Mouse (Mus musculus): Measurements from ENCODE around the gene Map7.

Map7 gene

DNA sequence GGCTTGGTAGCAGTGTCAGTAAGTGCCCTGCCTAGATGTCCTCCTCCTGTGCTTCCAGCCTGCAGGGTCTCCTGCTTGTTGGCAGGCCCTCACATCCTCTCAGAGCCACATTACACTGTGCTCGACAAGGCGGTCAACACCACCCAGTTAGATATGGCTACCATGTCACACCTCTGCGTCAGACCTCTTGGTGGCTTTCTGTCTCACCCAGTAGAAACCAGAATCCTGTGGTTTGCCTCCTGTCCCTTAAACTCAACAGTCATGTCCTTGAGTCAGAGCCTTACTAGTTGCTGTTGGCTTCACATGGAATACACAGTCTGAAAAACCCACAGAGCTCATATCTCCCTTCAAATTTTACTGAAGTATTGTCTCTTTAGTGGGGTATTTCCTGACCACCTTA lies 87.4 kb downstream of the Map7 start:
- no peak for DNase-seq

DNA sequence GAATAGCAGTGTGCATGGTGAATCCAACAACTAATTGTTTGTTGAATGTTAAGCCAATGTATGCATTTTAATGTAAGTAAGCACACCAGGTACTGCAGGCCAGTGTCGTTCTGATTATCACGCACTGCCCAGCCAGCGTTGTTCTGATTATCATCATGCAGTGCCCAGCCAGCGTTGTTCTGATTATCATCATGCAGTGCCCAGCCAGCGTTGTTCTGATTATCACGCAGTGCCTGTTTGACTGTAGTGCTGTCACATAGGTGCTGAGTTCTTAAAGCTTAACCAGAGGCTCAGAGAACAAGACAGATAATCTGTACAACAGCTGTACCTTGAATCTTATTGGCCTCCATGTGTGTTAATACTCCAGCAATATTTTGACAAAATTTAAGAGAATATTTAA lies 88.0 kb downstream of the Map7 start:
- DNase-seq, result no peak

DNA sequence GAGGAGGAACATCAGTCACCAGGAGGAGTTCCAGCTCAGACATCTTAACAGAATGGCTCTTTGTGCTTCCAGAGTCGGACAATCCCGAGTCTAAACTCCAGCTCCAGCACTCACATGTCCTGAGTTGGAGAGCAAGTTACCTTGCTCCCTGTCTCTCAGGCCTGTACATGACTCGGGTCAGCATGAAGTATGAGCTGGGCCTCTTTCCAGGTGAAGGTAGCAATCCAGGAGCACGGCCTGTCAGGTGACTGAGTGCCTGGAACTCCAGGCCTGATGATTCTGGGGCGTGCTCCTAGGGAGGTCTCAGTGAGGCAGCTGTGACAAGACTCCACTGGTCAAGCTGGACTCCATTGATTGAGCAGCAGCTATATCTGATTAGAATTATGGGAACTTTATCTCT lies 90.0 kb downstream of the Map7 start:
- DNase-seq, result no peak

DNA sequence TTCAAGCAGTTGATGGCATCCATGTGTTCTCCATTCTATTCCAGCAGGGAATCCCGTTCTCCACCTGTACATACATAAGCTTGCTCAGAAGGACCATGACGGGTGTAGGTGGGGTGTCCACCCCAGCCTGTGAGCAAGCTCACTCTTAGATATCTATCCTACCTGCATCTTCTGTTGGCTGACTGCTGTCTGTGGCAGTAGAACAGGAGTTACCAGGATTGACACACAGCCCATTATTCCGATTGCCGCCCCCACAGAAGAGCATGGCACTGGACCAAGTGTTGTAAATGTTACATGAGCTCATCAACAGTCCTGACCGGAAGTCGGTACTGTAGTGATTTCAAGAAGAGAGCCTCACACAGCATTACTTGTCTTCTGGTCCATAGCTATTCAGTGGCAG lies 92.6 kb downstream of the Map7 start:
- DNase-seq, result no peak

DNA sequence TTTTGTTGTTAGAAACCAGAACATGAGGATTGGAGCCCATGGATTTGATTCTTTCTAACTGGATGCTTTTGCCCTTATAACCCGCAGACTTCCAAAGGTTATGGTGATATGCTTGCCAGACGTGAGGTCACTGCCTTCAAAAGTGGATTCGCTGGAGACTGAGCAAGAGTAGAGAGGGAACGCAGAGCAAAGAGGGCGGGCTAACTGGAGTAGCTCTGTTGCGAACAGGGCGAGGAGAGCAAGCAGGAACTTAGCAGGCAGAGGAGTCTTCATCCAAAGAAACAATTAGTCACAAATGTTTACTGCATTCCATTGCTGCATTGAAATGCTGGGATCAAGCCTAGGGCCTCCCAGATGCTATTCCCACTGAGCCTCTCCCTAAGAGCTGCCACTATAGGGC lies 95.0 kb downstream of the Map7 start:
- DNase-seq, result no peak

DNA sequence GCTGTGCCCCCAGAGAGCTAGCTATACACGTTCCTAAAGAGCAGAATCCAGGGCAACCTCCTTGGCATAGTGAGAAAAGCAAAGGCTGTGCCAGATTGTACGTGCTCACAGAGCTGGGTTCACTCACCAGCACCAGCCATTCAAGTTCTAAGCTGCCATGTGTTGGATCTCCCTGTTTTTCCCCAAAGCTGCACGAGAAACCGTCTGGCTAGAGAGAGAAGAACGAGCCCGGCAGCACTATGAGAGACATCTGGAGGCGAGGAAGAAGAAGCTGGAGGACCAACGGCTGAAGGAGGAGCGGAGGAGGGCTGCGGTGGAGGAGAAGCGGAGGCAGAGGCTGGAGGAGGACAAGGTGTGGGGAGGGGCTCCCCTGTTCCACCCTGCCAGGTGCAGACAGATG lies 96.8 kb downstream of the Map7 start:
- no peak for DNase-seq

DNA sequence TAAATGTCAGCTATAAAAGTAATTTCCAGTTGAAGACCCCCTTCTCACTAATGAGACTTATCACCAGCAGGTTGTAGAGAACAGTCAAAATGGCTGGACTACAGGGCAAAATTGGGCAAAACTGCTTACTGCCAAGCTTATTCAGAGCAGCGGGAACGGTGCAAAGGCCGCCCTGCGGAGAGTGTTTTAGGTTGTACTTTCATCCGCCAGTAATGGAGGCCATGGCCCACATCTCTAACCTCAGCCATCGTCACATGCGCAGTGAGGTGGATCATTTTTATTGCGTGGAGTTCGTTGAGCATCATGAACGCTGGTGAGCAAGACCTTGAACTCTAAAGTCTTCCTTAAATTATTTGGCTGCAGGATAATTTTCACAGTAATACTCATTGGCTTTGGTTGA lies 100.8 kb downstream of the Map7 start:
- no peak for DNase-seq

DNA sequence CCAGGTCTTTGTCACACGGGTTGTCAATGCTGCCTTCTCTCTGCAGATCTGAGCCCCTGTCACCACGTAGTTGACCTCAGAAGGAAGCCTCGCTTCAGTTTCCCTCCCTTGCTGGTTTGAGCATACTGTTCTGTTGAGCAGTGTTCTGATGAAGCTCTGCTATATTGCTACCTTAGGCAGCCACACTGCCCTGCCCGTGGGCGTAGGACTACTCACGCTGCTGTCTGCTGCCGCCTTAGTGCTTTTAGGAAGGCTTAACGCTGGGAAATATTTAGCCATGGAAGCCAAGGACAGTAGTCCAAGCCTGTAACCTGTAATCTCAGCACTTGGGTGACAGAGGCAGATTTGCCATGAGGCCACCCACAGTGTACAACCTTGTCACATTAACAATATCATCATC lies 107.3 kb downstream of the Map7 start:
- DNase-seq, result no peak

DNA sequence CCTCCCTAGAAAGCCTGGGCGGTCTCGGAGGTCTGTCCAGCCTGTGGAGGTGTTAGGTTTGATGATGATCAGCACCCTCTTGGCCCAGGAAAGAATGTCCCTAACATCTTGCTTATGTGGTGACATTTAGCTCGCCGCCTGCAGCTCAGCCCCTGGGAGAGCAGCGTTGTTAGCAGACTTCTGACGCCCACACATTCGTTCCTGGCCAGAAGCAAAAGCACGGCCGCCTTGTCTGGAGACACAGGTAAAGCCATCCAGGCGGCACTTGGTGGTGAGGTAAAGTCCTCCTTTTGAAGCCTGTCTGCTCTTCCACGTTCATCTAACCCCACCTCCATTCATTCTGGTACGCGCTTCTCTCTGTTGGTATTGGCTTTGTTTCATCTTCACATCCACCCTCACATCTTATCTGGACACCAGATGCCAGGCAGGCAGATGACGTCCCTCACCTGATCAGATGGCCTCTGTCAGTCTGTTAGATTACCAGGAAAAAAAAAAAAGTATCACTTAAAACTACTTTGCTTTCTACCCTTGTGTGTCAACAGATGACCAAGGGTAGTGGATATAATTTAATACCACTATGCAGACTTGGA lies 108.9 kb downstream of the Map7 start:
- no peak for DNase-seq

DNA sequence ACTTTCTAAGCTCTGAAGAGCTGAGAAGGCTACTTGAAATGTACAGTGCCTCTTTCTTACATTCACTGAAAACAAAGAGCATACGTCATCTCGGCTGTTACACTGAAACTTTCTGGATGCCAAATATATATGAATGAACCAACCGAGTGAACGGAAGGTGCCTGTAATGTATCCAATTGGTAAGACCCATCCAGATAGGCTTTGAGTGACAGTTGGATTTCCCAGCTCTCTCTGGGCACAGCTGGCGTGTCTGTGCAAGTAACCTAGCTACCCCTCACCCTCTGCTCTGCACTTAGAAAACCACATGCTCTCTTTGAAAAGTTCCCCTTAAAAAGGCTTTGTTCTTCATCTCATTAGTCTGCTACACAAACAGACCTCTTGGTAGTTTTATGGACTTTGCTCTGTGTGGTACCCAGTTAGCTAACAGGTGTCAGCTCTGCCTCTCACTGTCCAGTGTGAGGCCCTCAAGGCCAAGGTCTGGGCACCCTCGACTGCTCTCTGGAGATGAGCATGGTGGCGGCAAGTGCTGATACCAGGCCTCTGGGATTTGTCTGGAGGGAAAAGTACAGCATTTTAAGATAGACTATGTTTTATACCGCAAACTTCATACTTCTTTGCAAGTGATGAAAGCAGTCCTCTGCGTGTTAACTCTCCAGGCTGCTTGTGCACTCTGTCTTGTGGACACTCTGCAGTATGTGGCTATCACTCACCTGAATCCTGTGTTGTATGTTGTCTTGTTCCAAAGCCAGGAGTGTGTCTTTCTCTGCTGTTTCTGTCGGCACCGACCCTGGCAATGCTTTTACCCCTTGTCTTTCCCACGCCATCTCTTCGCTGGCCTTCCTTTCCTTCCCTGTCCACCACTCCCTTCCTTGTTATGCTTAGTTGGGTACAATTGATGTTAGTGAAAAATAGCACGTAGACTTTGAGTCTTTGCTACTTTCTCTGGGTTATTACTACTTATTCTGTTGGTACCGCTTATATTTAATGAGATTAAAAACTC lies 109.8 kb downstream of the Map7 start:
- DNase-seq, result no peak

DNA sequence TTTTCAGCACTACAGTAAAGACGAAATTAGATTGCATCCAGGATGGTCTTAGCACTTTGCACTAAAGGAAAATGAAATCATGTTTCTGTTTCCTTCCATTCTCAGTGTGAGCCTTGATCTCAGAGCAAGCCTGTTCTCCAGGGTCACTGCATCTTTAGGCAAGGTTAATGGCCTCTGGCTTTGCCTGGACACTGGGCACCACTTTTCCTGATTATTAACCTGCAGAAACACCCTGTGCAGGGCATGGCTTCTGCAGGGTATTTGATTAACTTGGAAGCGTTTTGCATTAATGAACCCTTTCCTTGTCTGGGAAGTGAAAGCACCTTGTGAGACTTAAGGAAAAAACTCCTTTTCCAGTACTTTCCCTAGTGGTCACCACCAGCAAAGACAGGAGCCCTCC lies 111.2 kb downstream of the Map7 start:
- no peak for DNase-seq

DNA sequence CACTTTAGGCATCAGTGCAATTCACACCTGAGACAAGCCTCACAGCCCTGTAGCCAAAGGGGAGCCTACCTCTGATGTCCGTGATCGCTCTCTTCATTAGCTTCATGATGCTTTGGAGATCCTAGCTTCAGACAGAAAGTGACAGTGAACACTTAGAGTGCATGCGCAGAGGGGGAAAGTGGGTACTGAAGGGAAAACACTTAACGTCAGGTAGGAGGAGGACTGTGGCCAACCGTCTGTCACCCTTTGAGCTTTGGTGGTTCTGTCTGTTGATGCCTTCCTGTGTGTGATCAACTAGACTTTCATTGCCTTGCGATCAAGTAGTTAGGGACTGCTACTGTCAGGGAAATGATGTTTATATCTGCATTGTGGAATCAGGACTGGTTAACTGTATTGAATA lies 114.6 kb downstream of the Map7 start:
- DNase-seq, result no peak

DNA sequence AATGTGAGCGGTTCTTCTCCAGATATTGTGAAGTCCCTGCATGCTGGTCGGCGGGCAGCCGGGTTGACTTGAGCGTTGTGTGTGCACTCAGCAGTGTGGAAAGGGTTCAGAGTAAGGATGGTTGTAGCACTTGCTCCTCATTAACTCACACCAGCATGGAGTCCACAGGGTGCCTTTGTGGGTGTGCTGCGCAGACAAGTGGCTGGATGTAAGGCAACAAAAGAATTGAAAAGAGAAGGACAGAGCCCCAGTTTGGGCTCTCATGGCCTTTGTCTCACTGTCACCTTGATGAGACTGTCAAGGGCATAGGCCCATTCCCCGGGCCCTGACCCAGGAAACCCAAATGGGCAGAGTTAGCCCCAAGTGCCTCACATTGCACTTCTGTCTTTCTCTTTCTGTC lies 116.2 kb downstream of the Map7 start:
- DNase-seq, result no peak

DNA sequence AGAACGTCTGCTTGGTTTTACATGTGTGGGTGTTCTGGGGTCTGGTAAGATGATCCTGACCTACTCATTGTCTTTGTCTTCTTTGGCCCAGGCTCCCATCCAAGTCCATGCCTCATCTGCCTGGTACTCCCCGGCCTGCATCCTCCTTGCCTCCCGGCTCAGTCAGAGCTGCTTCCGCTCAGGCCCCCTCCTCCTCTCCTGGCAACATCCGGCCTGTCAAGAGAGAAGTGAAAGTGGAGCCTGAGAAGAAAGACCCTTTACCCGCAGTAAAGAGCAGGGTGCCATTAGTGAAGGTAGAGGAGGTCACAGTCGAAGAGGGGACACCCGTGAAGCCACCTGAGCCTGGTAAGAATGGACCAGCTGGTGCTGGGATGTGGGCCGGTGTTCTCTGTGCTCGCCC lies 118.8 kb downstream of the Map7 start:
- DNase-seq, result no peak

DNA sequence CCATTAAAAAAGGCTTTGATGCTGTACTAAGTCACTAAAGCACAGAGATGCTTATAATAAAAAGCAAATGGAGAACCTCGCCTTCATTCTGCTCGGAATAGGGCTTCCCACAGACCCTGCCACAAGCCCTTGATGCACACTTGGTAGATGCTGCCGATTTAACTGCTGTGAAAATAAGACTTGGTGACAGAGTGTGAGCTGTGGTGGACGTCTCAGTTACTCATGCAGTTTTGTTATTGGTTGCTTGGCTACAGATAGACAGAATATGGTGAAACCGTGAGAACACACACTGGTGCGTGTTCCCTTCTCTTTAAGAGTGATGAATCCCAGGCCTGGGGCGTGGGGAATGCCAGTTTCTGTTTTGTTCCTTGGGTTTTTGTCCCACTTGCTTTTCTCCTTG lies 120.7 kb downstream of the Map7 start:
- no peak for DNase-seq

DNA sequence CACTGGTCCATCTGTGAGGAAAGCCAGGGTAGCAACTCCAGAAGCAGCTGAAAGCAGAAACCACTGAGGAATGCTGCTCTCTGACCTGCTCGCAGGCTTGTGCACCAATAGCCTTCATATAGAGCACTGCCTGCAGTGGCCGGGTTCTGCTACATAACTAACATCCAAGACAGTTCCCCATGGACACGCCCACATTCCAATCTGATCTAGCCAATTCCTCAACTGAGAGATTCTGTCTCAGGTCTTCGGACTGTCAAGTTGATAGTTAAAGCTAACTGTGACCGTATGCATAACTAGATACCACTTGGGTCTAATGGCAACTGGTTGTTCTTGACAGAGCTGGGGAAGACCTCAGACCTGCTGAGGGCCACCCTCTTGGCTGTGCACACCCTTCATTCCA lies 124.1 kb downstream of the Map7 start:
- no peak for DNase-seq

DNA sequence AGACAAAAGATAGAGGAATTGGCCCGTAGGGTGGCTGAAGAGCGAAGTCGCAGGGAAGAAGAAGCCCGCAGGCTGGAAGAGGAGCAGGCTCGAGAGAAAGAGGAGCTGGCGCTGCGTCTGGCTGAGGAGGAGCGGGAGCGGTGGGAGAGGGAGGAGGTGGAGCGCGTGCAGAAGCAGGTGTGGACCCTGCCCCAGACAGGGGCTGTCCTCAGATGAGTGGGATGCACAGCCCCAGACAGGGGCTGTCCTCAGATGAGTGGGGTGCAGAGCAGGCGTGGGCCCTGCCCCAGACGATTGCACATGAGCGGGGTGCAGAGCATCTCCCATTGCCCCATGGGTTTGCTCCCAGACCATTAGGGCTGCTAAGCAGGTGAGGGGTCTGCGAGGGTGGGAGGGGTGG lies 125.0 kb downstream of the Map7 start:
- DNase-seq, result no peak

DNA sequence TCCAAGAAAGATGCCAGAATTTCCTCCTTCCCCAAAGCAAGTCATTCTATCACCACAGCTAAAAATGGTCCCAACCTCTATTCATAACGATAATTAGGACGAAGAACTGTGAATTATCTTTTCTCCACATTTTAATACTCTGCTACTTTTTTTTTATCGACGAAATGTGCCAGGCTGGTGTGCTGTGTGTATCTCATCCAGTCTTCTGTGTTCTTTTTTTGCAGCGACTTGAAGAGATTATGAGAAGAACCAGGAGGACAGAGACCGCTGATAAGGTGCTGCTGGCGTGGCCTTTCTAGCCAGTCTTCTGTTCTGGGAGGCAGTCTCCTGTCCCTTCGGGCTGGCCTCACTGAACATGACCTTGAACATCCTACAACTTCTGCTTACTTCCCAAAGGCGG lies 125.8 kb downstream of the Map7 start:
- no peak for DNase-seq

DNA sequence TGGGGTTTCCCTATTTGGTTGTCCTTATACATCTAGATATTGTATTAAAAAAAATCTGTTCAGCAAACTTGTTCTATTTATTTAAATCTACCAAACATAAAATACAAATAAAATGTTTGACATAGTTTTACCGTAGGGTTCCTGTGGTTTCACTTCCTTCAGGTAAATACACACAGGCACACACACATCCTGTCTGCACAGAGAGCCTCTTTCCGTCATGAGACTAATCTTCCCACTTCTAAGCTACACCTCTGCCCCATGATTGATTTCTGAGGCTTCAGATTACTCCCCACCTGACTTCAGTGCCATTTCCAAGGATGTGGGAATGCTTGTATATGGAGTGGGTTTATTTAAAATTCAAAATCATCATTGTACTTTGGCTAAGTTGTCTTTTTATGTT lies 133.2 kb downstream of the Map7 start:
- no peak for DNase-seq

DNA sequence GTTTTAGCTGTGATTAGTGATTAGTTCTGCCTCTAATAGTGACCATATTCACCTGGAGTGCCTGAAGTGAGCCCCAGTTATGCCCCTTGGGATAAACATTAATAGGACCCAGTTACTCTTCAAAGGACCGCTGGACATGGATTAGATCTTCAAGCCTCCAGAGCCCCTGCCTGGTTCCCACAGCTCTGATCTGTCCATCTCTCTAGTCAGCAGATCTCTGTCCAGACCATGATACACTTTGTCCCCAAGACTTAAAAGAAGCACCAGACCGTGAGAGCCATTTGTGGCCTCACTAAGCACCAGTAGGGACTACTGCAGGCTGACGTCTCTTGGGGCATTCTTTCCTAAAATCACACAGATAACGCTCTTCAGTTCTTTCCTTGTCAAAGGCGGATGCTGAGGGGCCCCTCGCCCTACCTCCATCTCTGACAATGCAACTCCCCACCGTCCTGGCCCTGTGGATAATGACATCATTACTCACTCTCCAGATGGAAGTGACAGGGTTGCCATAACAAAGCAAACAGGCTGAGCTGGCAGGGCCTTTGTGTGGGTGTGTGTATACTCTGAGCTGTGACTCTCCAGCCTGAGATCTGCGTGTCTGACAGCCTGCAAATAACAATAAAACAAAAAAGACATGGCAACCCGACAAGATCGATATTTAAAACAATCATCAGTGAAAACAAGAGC lies 137.2 kb downstream of the Map7 start:
- DNase-seq, result peak; percentile 94

DNA sequence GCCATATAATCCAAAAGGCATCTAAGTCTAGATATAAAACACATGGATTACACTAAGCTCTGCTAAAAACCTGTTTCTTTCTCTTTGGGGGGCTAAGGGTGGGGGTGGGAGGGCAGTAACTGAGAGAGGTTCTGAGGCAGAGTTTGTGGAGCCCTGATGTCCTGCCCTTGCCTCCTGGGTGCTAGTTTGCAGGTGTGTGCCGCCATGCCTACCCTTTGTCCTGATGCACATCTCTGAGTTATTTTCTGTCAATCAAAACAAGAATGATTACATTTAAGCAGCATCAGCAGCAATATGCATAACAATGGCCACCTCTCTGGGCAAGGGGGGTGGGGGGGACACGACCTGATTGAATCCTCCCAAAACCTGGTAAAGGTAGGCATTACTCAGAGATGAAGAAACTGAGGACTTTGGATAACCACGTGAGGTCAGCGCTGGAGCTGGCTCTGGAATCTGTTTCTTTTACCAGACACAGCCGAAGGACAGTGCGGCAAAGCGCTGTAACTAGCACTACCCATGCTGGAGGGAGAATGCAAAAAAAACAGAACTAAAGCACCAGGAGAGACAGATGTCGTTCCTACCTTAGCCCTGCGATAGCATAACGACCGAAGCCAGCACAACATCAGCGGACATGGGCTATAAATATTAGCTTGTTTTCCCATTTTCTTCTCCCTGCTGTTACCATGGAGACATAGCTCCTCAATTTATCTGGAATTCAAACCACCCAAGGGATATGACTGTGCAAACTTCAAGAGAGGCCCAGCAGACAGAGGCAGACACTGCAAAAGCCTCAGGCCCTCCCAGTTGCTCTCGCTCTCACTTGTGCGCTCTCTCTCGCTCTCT lies 137.9 kb downstream of the Map7 start:
- peak; percentile 59 for DNase-seq

DNA sequence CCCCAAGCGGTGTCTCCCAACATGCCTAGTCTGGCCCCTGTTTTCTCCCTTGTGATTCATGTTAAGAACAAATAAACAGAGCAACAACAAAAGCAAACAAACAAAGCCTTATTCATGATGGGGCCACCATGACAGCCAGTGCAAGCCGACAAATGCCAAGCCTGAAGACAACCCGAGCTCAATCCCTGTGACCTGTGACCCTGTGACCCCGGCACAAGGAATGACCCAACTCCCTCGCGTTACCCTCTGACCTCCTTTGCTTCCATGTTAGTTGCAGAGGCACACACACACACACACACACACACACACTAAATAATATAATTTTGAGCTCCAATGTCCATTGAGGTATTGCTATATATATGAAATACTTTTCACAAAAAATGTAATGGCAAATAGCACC lies 139.1 kb downstream of the Map7 start:
- DNase-seq, result peak; percentile 40

DNA sequence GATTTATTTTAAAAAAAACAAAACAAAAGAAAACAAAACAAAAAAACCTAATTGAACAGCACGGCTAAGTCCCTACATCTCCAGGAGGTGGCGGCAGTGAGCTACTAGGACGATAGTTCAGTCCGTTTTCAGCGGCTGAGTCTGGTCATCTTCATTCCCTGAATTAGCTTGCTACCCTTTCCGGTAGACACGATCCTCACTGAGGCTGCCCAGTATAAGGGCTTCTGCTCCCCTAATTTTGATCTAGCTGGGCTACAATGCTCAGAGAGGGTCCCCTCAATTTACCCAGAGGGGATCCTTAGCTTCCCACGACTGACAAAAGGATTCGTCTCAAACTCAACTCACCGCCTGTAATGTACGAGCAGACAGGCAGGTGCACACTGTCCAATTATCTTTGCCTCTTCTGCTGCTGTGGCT lies 142.2 kb downstream of the Map7 start:
- DNase-seq, result peak; percentile 92
